Mouse (Mus musculus): ENCODE data around the gene Zfp65. TPM values are rescaled to one million over a fixed set of nuclear protein-coding genes. Genes with fewer than 3 reads are reported as not detected.

Gene Zfp65
- 1.8 and 2.3 TPM in 2 replicates for polyA plus RNA-seq (2015; fragmentation: Nextera tagmentation; extraction: Ambion mirVana)

GRCm38 (mm10) chr13:67728641-67729318, at the start of gene Zfp65:
Gene Zfp65, minus strand, starts transcription at chr13:67729173.

GRCm38 (mm10) chr13:67754333-67755306, 25.6 kb upstream of the Zfp65 start, which contains the start of gene Zfp85:
Gene Zfp85, minus strand, starts transcription at chr13:67755228.

GRCm38 (mm10) chr13:67686971-67687370, 42.0 kb downstream of the Zfp65 start, which contains the start of gene Zfp738:
Gene Zfp738, minus strand, starts transcription at chr13:67687071.

Other genes starting within 250 kb of the Zfp65 start
- 3.1 and 3.8 TPM in 2 replicates for gene Zfp874b, start 244.9 kb downstream of the Zfp65 start, polyA plus RNA-seq (2015; fragmentation: Nextera tagmentation; extraction: Ambion mirVana)
- 3.3 and 3.8 TPM in 2 replicates for gene Zfp58, start 228.6 kb downstream of the Zfp65 start, polyA plus RNA-seq (2015; fragmentation: Nextera tagmentation; extraction: Ambion mirVana)
- not detected in 2 replicates for gene Gm26965, start 203.0 kb downstream of the Zfp65 start, polyA plus RNA-seq (2015; fragmentation: Nextera tagmentation; extraction: Ambion mirVana)
- 14.5 and 17.2 TPM in 2 replicates for gene Zfp87, start 203.0 kb downstream of the Zfp65 start, polyA plus RNA-seq (2015; fragmentation: Nextera tagmentation; extraction: Ambion mirVana)
- gene Zfp748, start 175.3 kb downstream of the Zfp65 start, polyA plus RNA-seq (2015; fragmentation: Nextera tagmentation; extraction: Ambion mirVana), result 3.8 and 3.9 TPM in 2 replicates
- 1.8 and 2.7 TPM in 2 replicates for gene Zfp729b, start 119.5 kb downstream of the Zfp65 start, polyA plus RNA-seq (2015; fragmentation: Nextera tagmentation; extraction: Ambion mirVana)
- not detected in 2 replicates for gene Gm49345, start 91.4 kb downstream of the Zfp65 start, polyA plus RNA-seq (2015; fragmentation: Nextera tagmentation; extraction: Ambion mirVana)
- 1.5 and 2.4 TPM in 2 replicates for gene Zfp729a, start 91.4 kb downstream of the Zfp65 start, polyA plus RNA-seq (2015; fragmentation: Nextera tagmentation; extraction: Ambion mirVana)
- 4.5 and 6.9 TPM in 2 replicates for gene Zfp738, start 42.1 kb downstream of the Zfp65 start, polyA plus RNA-seq (2015; fragmentation: Nextera tagmentation; extraction: Ambion mirVana)
- 1.5 and 2.0 TPM in 2 replicates for gene Zfp85, start 26.1 kb upstream of the Zfp65 start, polyA plus RNA-seq (2015; fragmentation: Nextera tagmentation; extraction: Ambion mirVana)
- gene Zfp493, start 50.5 kb upstream of the Zfp65 start, polyA plus RNA-seq (2015; fragmentation: Nextera tagmentation; extraction: Ambion mirVana), result 0.46 and 0.89 TPM in 2 replicates
- 1.9 and 3.6 TPM in 2 replicates for gene Zfp273, start 84.6 kb upstream of the Zfp65 start, polyA plus RNA-seq (2015; fragmentation: Nextera tagmentation; extraction: Ambion mirVana)
- gene Gm10037, start 101.9 kb upstream of the Zfp65 start, polyA plus RNA-seq (2015; fragmentation: Nextera tagmentation; extraction: Ambion mirVana), result 0.66 and 1.2 TPM in 2 replicates
- not detected in 2 replicates for gene BC048507, start 134.2 kb upstream of the Zfp65 start, polyA plus RNA-seq (2015; fragmentation: Nextera tagmentation; extraction: Ambion mirVana)

Measured in spleen, postnatal 0 days (tissue).